15 mouse cellular contexts compared by ENCODE assay signal in the genomic region with DNA sequence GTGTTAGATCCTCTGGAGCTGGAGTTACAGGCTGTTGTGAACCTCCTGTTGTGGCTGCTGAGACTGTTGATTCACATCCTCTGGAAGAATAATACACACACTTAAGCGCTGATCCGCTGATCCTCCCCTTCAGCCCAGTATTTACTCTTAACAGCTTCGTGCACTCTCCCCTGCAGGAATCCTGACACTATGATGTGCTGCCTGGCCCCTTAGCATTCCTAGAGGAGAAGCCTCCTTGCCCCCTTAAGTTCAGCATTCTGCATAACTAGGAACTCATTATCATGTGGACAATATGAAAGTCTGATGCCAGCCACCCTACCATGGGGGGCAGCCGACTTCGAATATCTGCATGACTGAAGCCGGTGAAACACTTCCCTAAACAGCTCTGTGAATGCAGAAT.
"Had no signal": no experiment of that assay in that cellular context is flagged by ENCODE, and none has a peak within 500 bp of the region (broad histone marks: within the 10 kb centered on the region; RNA-seq: fewer than 3 reads in every experiment).

No protein-coding gene starts in this region.

- H3K27me3 ChIP-seq: kidney, embryonic 15.5 days; limb, embryonic 12.5 days; liver, embryonic 13.5 days; lung, embryonic 15.5 days; neural tube, embryonic 15.5 days had no signal

- H3K27ac ChIP-seq: kidney, embryonic 15.5 days; limb, embryonic 12.5 days; liver, embryonic 13.5 days; lung, embryonic 15.5 days; neural tube, embryonic 15.5 days had no signal

- H3K4me1 ChIP-seq: kidney, embryonic 15.5 days; limb, embryonic 12.5 days; liver, embryonic 13.5 days; lung, embryonic 15.5 days; neural tube, embryonic 15.5 days had no signal

- DNase-seq: kidney, adult 2 months; kidney, postnatal 14 days; liver; liver, embryonic 13.5 days; liver, postnatal 0 days; lung, postnatal 14 days; right cerebral cortex, adult 18-20 months; right cerebral cortex, postnatal 25 days; thymus, adult 18-20 months; thymus, postnatal 14 days had no signal

- H3K36me3 ChIP-seq: kidney, embryonic 15.5 days; limb, embryonic 12.5 days; liver, embryonic 13.5 days; lung, embryonic 15.5 days; neural tube, embryonic 15.5 days had no signal

- H3K4me2 ChIP-seq: kidney, embryonic 15.5 days; limb, embryonic 12.5 days; liver, embryonic 13.5 days; lung, embryonic 15.5 days; neural tube, embryonic 15.5 days had no signal

- H3K9me3 ChIP-seq: kidney, embryonic 15.5 days; limb, embryonic 12.5 days; liver, embryonic 13.5 days; lung, embryonic 15.5 days; neural tube, embryonic 15.5 days had no signal

- H3K9ac ChIP-seq: kidney, embryonic 15.5 days; limb, embryonic 12.5 days; liver, embryonic 13.5 days; liver, postnatal 0 days; lung, embryonic 15.5 days; neural tube, embryonic 15.5 days had no signal

- ATAC-seq: intestine, embryonic 16.5 days; liver, postnatal 0 days had no signal

- H3K4me3 ChIP-seq: kidney, embryonic 15.5 days; limb, embryonic 12.5 days; liver, embryonic 13.5 days; lung, embryonic 15.5 days; neural tube, embryonic 15.5 days had no signal
